Mouse (Mus musculus) erythroid progenitor cell, adult 5-6 weeks (primary cell): ENCODE data around the gene Wdr19. TPM values are rescaled to one million over a fixed set of nuclear protein-coding genes. Genes with fewer than 3 reads are reported as not detected.

Source experiments
- ATAC-seq: replicated peaks from 2 replicates; pipeline ENCODE4 v1.8.0; 2016; ENCODE audit warnings: moderate number of reproducible peaks, mild to moderate bottlenecking, moderate TSS enrichment, inconsistent platforms; ENCODE audit not compliant: poor library complexity, low FRiP score, severe bottlenecking
- total RNA-seq, 2 experiments: library from RNA; stranded (forward) in 1 of 2; stranded (reverse) in 1 of 2; fragments of 150-400 nt in 1 of 2; fragments of 186-747, 209-891 nt in 1 of 2; gene quantifications; 2 replicates each; pipeline versions ENCODE4 v1.2.3 to v1.2.4; 2015 to 2017; ENCODE audit warnings: low replicate concordance in 2 of 2

The Wdr19 gene
- total RNA-seq (2015; ENCODE audit: low replicate concordance) (0.42 and 2.2 TPM in 2 replicates), total RNA-seq (2017; ENCODE audit: low replicate concordance) (0.13 and 0.61 TPM in 2 replicates)

DNA sequence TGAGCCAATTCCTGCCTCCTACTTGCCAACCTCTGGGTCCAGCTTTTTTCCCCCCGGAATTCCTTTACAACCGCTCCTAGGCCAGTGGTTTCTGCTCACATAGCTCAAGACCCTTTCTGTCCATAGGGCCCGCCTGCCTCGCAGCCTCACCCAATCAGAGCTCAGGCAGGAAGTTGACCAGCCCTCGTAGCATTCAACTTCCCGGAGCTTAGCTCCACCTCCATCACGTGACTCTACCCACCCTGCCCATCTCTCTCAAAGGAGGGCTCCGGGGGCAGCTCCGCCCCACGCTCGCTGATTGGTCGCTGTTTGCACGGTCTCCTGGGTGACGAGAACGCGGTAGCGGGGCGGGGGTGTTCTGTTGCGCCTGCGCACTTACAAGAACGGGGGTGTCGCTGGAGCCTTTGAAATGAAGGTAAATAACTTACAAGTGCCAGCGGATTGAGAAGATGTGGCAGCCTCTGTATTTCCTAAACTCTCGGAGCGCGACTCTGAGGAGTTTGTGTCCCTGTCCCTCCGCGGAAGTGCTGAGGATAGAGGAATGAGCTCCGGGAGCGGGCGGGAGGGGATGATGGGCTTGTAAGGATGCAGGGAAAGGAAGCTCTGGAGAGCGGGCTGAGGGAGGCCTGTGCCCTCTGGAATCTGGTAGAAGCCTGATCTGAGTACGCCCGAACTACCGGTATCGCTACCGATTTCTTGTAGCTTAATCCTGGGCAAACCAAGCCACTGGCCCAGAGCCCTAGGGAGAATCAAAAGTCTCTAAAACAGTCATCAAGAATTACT lies at the start of gene Wdr19:
Wdr19 (plus strand) TSS at position 351 of the 783 bp plus-strand sequence.
- ATAC-seq: peak; percentile 100

DNA sequence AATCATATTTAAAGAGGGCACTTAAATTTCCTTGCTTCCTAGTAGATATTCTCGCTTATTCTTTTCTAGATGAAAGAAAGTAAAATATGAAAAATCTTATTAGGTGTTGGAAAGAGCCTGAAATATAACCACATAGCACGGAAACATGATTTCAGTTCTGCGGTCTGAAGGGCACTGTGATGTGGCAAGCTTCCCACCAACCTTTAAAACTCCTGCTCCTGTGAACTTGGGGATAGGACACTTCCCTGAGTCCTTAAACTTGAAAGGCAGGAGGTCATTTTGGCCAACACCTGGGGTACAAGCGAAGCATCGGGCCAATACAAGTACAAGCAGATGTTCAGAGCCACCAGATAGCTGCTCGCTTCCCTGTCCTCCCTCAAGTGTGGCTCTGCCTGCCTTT lies 49.8 kb upstream of the Wdr19 start:
- ATAC-seq: no peak

DNA sequence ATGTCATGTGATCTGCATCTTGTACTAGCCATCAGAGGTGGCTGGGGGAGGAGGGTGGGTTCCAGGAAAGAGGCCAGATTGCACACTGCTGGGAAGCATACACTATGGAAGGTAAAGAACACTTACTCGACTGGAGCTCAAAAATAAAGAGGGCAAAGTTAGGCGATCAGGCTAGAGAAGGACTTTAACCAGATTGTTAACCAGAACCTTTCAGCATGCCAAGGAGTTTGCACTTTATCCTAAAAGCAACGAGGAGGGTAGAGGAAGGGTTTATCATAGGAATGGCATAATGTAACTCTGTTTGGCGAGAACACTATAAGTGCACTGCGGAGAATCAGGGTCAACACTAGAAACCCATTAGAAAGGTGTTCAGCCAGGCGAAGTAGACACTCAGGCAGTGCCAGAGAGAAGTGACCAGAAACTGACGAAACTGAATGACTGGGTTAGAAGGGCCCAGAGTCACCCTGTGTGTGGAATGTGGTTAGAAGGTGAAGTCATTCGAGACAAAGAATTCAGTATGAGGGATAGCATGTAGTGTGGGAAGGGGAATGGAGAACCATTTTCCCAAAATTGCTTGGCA lies 49.0 kb upstream of the Wdr19 start:
- no peak for ATAC-seq

DNA sequence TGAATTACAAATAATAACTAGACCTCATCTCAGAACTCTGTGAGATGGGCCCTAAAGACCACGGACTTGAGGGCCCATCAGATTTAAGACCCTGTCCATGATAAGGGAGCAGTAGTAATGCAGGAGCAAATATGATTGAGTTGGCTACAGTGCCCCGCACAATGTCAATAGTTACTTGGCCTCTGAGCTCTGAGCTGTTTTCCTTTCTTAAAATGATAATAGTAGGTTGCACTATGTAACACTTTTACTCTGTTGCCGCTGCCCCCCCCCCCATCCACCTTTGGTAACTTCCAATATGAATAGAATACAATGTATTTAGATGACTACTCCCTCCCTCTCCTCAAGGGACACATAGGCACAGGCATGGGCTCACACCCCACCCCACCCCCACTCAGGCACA lies 48.2 kb upstream of the Wdr19 start:
- ATAC-seq: no peak

DNA sequence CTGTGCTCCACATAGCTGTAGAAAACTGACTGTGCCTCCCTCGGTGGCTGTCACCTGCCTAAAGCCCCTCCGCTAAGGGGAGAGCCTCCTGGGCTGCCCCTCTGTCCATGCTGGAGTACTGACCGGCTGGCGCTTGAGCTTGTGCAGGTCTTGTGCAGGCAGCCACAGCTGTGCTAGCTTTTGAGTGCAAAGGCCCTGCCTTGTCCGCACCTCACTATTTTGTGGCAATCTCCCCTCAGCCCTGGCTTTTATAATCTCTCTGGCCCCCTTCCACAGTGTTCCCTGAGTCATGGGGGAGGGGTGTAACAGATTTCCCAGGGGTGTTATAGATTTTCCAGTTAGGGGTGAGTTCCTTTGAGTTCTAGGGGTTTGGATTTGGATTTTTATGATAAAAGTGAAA lies 47.7 kb upstream of the Wdr19 start:
- ATAC-seq: no peak

DNA sequence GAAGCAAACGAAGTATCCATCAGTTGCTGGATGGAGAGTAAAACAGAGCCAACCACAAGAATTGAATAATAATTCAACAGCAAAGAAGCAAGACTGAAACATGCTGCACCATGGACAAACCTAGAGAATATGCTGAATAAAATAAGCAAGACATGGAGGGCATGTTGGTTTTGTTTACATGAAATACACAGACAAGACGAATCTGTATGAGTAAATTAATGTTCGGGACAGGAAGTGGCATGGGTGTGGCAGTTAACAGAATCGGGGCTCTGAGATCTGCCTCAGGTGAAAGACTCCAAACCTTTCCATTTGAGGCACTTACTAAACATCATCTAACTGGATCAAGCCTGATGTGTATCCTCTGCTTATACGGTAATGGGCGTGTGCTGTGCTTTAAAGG lies 45.2 kb upstream of the Wdr19 start:
- ATAC-seq: no peak

DNA sequence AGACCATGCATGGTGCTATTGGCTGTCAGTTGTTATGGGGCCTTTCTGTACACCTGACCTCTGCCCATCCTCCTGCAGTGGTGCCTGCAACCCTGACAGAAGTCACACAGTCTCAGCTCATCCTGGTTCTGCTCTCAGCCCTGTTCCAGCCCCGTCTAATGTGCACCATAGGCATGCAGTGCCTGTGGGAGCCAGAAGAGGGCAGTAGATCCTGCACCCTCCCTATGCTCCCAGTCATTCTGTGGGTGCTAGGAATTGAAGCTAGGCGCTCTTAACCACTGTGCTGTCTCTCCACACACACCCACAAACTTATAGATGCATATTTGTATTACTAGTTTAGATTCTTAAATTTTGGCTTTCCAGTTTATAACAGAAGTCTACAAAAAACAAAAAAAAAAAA lies 42.6 kb upstream of the Wdr19 start:
- ATAC-seq: peak; percentile 59; the same call in 1 of the 2 replicates

DNA sequence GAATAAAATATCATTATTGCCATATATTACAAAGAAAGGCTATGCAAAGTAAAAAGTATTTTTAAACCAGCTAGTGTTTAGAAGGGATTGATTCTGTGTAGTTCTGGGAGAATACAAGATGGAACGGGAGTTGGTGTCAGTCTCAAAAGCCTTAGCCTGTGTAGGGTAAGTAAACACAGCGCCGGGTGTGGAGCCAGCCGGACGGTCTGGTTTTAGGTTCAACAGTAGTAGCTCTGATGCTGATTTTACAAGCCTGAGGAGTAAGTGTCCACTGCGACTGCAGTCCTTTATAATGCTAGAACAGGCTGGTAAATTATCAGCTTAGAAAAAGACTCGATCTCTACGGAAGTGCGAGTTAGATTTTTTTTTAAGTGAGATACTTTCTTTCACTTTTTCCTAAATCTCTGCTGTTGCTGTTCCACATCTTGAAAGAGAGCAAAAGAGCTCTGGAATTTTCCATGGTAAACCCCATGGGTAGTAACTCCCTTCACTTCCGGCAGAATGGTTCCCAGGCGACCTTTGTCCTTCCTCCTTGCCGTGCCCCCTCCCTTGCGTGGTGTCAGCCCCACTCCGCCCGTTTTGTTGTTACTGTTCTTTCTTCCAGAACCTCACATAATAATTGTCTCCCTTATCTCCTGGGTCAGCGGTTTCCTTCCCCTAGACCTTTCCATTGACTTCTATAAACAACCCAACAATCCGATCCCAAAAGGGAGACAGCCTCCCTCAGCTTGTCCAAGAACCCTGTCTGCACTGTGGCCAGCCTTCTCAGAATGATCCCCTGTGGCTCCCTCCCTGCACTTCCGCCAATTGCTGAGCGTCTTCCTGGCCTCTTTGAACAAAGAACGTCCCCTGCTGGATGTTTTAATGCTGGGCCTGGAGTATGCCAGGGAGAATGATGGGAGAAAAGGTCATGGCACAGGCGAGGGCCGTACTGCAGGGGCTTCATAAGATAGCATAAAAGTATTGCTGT lies 41.8 kb upstream of the Wdr19 start:
- ATAC-seq: no peak

DNA sequence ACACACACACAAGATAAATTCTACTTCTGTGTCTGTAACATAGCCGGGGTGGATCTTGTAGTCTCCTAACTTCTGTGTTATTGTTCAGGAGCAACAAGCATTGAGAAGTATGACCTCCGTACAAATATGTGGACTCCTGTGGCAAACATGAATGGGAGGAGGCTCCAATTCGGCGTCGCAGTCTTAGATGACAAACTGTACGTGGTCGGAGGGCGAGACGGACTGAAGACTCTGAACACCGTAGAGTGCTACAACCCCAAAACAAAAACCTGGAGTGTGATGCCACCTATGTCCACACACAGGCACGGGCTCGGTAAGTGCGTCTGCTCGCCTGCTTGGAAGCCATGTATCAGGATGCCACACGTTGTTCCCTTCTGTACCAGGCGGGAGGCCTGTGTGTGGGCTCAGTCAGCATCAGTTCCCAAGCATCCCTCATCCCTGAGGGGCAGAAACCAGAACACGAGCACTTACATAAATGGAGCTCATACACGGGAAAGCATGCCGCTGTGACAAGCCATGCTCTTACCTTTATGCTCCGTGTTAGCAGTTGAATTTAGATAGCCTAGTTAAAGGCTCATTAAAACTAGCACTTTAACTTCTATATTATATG lies 40.7 kb upstream of the Wdr19 start:
- ATAC-seq: no peak

DNA sequence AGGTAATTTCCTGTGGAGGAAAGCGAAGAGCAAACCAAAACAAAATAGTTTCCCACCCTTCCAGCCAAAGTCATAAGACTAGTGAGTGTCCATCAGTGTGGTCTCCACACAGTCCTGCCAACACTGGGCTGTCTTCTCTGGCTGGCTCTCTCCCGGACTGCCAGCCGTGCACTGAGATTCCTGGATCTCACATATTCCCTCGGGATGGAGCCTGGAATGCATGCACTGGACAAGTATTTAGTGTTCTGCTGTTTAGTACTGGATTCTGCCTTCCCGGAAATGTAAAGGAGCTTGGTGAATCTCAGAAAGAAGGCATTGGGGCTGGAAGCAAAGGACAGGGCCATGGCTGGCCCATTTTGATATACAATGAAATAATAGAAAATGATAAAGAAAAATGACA lies 36.5 kb upstream of the Wdr19 start:
- no peak for ATAC-seq

DNA sequence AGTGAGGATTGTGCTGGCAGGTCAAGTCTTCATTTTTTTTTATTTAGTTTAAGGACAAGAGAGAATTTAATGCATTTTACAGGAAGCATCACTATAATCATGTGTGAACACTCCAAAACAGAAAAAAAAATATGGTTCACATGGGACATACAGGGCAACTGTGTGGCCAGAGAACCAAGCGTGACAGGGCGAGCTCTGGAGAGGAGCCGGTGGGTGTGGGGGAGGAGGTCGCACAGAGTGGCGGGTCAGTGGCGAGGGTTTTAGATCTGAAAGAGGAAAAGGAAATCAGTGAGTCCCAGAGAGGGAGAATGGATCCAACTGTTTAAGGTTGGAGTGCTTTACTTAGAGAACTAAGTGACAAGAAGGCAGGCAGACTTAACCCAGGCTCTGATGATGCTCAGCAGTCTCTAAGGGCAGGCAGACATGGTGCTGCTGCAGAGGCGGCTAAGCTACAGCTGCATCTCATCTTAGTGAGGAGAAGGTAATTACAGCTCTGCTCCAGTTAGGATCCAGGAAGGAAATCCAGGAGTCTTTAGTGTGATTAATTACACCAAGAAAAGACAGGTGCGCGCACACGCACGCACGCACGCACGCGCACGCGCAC lies 35.9 kb upstream of the Wdr19 start:
- no peak for ATAC-seq

DNA sequence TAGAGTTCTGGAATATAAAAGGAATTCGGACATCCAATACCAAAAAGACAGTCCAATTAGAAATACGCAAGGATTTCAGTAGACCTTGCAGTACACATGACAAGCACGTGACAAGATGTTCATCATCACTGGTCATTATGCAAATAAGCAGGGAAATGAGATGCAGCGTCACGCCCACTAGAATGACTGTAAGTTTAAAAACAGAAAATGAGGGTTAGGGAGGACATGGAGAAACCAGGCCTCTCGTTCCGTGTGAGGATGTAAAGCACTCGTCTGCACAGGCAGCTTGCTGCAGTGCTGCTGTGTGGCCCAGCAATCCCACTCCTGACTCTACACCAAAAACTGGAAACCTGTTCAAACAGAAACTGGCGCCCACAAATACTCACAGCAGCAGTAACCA lies 29.3 kb upstream of the Wdr19 start:
- ATAC-seq: no peak

DNA sequence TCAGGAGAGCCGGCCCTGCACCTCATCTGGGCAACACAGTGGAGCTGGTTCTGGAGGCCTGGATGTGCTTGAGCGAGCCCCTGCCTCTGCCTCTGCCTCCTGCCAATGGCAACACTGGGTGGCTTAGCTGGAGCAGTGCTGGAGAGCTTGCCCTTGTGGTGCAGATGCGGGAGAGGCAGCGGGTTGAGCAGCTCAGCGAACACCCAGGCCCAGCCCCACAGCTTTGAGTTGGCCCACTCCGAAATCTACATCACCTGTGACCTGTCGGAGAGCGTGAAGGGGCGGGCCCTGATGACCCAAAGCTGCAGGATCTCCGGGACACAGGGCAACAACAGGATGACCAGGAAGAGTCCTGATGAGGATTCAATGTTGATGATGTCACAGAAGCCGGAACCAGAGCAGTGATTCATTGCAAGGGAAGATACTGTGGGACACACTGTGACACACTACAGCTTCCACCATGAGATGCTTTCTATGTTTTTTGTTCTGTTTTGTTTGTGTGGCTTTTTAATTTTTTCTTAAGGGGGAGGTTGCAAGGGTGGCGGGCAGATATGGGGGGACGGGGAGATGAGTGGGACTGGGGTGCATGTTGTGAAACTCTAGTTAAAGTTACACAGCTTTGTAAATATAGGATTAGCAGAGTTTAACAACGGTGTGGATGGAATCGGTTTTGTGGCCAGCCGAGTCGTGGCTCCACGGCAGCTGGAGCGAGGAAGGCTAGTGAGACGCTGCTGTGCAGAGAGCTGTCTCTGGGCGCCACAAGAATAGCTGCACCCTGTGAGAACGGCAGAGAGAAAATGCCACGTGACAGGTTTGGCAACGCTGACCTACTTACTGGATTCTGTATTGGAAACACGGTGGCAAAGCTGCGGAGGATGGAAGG lies 24.2 kb upstream of the Wdr19 start:
- ATAC-seq: no peak

DNA sequence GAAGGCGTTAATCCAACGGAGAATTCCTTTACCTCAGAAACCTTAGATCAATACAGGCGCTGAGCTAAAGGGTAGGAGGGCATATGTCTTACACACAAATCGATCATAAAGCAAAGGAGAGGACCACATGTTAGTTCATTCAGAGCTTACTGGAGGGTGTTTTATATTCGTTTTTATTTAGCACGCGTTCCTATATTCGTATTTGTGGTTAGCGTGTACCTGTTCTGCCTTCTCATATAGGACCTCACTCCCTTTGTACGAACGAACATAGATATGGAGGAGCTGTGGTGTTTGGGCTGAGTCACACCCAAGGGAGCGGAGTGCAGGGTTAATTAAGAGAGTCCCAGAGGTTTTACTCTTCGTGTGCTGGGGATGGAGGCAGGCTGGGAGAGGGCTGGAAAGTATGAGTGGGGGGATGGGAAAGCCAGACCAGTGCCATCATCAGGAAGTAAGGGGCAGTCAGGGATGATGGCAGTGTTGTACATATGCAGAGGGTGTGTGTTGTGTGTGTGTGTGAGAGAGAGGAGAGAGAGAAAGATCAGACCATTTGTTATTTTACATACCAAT lies 23.5 kb upstream of the Wdr19 start:
- ATAC-seq: no peak

DNA sequence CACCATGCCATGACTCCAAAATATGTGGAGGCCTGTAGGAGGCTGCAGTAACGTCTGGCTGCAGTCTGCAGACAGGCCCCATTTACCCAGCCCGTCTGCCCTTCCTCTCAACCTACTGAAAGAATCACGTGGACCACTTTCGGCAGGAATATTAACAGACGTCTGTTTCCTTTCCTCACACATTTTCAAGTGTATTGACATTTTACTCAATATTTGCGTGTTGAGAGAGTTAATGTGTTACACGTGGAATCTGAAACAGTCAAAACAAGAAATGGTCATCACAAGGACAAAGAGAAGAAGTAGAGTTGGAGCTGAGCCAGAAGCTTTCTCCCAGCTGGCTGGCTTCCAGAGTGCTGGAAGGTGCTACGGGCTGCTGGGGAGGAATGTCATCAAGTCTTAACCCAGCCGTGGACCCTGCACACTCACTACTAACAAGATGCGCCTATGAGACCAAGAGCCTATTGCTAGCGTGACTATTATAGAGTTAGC lies 22.4 kb upstream of the Wdr19 start:
- no peak for ATAC-seq

DNA sequence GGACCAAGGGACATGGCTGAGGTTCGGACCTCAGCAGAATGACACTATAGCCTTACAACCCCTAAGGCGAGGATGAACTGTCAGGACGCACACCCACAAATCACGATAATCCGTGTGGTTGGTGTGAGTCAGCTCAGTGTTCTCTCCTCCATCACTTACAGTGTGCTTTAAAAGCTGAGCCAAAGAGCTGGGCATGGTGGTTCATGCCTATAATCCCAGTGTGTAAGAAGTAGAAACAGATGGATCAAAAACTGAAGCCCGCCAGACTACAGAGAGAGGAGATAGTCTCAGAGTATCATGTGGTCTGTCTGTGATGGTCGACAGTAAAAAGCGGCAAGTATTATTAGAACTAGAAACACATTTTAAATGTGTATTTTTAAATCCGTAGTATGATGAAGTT lies 21.0 kb upstream of the Wdr19 start:
- no peak for ATAC-seq

DNA sequence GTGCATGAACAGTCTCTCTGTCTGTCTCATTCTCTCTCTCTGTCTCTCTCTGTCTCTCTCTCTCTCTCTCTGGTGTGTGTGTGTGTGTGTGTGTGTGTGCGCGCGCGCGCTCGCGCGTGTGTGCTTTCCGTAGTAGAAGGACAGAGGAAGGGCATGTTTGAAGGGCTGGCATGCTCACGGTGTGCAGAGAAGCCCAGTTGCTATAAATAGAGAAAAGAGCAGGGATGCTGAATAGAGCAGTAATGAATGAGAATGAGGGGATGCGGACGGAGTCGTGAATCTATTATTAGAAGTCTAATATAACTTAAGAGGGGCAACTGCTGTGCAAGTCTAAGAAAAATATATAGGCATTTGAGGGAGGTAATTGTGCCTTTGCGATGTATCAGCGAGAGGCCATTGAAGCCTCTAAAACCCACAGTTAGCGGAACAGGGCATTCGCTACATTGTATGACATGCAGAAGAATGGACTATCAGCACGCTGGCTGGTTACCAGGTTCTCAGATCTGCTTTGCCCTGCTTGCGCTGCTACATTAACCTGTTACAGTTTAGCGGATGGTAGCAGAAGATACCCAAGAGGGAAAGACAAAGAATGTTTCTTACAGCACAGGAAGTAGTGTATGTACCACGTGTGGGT lies 18.2 kb upstream of the Wdr19 start:
- ATAC-seq: no peak

DNA sequence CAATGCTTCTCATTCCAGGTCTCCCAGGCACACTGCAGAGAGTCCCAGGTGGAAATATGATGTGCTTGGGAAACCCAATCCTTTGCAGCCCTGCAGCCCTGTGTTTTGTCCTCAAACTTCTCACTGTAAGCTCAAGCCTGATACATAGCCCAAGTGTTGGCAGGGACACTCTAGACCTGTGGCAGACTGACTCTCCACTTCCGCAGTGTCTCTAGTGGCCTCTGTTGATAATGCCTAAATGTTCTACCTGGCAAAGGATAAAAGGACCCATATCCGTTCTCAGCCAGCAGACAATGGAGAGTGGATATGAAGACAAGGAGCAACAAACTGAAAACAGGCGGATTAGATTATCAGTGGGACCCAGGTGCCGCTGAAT lies 17.7 kb upstream of the Wdr19 start:
- ATAC-seq: no peak
